Mouse (Mus musculus): ENCODE measurements around the gene Tmem132d.

DNA sequence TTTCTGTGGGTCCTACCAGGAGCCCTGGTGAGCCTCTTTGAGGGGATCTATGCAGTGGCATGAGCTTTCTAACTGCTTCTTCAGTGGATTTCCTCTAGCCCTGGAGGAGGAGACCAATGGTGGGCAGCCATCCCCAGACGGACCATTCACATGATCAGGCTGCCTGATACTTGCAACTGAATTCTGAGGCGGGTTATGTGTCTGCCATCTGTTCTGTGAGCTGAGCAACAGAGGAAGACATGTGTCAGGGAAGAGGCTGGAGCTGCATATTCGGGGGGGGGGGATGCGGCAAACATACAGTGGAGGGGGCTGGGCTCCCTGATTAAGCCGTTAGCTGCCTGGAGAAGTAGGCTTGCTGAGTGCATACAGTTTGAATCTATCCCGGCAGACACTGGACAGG is 19.3 kb upstream of the Tmem132d start:
- TF ChIP-seq ZNF384 (IDR thresholded peaks at IDR 0.05; ENCODE audit: low read depth, low read length) = no peak
- TF ChIP-seq ZC3H11A (IDR thresholded peaks at IDR 0.05; ENCODE audit: borderline replicate concordance, low read depth, low read length) = no peak
- no peak for TF ChIP-seq HCFC1 (IDR thresholded peaks at IDR 0.05; ENCODE audit: borderline replicate concordance, insufficient read depth, low read length)
- no peak for TF ChIP-seq MAFK (IDR thresholded peaks at IDR 0.05; ENCODE audit: insufficient read depth, low read depth, low read length)
